Mouse (Mus musculus) central nervous system, embryonic 14 days (tissue): Measurements from ENCODE around the gene Zfp511. TPM values are rescaled to one million over a fixed set of nuclear protein-coding genes. Genes with fewer than 3 reads are reported as not detected.

Experiments used
- polyA plus RNA-seq: library from polyadenylated mRNA; depleted of rRNA; stranded (reverse); fragments of >200 nt; gene quantifications from 2 replicates; pipeline ENCODE4 v1.2.3, GENCODE M21; 2012; rRNA removed

The Zfp511 gene
- 80.8 and 92.4 TPM in 2 replicates for polyA plus RNA-seq

DNA sequence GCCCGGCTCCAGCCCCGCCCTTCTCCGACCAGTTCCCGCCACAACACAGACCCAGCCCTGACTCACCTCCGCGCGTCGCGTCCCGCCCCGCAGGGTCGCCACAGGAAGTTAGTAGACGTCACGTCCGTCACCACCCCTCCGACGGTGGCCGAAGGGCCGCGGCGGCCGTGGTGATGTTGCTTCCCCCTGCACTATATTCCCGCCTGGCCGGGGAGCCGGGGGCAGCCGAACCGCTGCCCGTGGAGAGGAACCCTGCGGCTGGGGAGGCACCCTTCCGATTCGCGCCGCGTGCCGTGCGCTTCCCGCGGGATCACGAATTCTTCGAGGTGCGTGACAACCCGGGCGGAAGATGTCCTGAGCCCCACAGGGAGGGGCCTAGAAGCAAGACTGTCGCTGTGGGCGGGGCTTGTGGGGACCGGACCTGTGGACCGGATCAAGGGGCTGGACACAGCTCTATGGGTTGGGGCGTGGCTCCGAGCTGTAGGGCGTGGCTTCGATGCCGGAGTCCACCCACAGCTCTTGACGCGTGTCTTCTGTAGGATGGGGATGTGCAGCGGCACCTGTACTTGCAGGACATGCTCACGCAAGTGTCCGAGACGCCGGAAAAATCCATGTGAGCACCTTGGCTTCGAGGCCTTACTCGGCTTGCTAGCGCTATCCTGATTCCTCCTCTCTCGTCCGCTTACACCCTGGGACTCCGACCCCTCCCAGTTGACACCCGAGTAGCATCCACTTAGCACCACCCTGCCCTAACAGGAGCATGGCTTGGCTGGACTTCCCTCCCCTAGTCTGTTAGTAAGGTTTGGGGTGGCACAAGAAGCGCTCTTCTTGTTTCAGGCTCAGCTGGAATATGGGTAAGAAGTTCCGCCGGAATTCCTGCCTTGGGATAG, at the start of gene Zfp511, which contains the start of gene Tubgcp2:
Zfp511 (plus strand) TSS at position 111 of the 890 bp plus-strand sequence.
Tubgcp2 (minus strand) TSS at position 389 of the 890 bp plus-strand sequence.

GRCm38 (mm10) chr7:139992406-139992805, 43.8 kb upstream of the Zfp511 start, which contains the start of gene Adam8:
Adam8 (minus strand) TSS chr7:139992562.

DNA sequence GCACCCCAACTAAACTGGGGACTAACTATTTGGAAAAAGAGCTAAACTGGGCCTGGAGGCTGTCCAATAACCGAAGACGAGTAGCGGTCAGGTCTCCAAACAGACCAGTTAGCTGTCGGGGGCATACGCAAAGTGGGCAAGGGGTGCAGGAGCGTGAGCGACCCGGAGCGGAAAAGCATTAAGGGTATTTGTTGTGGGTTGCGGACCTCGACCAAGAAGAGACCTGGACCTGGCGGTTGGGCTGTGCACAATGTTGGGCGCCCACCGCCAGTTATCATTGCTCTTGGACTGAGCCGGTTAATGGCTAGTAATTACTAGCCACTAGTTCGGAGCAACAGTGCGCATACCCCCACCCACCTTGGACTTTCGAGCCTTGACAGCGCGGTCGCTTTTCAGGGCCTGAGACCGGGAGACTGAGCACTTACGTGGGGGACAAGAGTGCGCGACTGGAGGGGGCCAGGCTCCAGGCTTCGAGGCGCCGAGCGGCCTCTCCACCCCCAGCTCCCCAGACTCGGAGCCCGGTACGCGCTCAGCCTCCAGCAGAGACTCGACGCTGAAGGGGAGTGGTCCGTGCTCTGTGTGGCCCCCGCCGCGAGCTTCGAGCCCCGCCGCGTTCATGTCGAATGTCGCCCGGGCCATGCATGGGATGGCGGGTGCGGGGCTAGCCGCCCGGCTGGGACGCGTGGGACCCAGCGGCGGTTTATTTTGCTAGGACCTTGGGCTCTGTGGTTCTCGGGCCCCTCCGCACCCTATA, 12.3 kb downstream of the Zfp511 start, which contains the start of gene Msx3:
Msx3 (minus strand) TSS at position 729 of the 754 bp plus-strand sequence.

GRCm38 (mm10) chr7:140082242-140082678, 46.1 kb downstream of the Zfp511 start, which contains the start of gene Caly:
Caly (minus strand) TSS chr7:140082548.

Other genes with a start within 250 kb of the Zfp511 start
- 5.5 and 6.4 TPM in 2 replicates for gene Adgra1, start 202.2 kb upstream of the Zfp511 start, polyA plus RNA-seq
- 18.5 and 22.2 TPM in 2 replicates for gene Kndc1, start 141.7 kb upstream of the Zfp511 start, polyA plus RNA-seq
- 0.08 TPM in 1 of 2 replicates, not detected in the other for gene Utf1, start 92.6 kb upstream of the Zfp511 start, polyA plus RNA-seq
- gene 6430531B16Rik, start 57.6 kb upstream of the Zfp511 start, polyA plus RNA-seq, result 0.63 and 0.80 TPM in 2 replicates
- 10.7 and 11.6 TPM in 2 replicates for gene Adam8, start 43.8 kb upstream of the Zfp511 start, polyA plus RNA-seq
- gene Tubgcp2, start 278 bp downstream of the Zfp511 start, polyA plus RNA-seq, result 68.6 and 73.6 TPM in 2 replicates
- gene Msx3, start 12.7 kb downstream of the Zfp511 start, polyA plus RNA-seq, result 1.9 and 3.0 TPM in 2 replicates
- 107 and 113 TPM in 2 replicates for gene Caly, start 46.2 kb downstream of the Zfp511 start, polyA plus RNA-seq
- gene Prap1, start 57.0 kb downstream of the Zfp511 start, polyA plus RNA-seq, result 0.20 and 0.40 TPM in 2 replicates
- 22.9 and 26.7 TPM in 2 replicates for gene Fuom, start 66.0 kb downstream of the Zfp511 start, polyA plus RNA-seq
- 5.2 and 6.3 TPM in 2 replicates for gene Paox, start 79.4 kb downstream of the Zfp511 start, polyA plus RNA-seq
- 86.8 and 98.6 TPM in 2 replicates for gene Echs1, start 80.1 kb downstream of the Zfp511 start, polyA plus RNA-seq
- 40.2 and 41.2 TPM in 2 replicates for gene Mtg1, start 101.2 kb downstream of the Zfp511 start, polyA plus RNA-seq
- 8.6 and 9.2 TPM in 2 replicates for gene Sprn, start 118.5 kb downstream of the Zfp511 start, polyA plus RNA-seq
- not detected in 2 replicates for gene Olfr522, start 128.4 kb downstream of the Zfp511 start, polyA plus RNA-seq
- gene Olfr523, start 136.8 kb downstream of the Zfp511 start, polyA plus RNA-seq, result not detected in 2 replicates
- not detected in 2 replicates for gene Olfr524, start 169.6 kb downstream of the Zfp511 start, polyA plus RNA-seq
- 0.18 TPM in 1 of 2 replicates, not detected in the other for gene Cd163l1, start 181.9 kb downstream of the Zfp511 start, polyA plus RNA-seq
- gene 5830411N06Rik, start 210.9 kb downstream of the Zfp511 start, polyA plus RNA-seq, result not detected in 2 replicates